Mouse (Mus musculus): ENCODE measurements at regions not wholly inside any gene's neighbourhood (a gene's known extent, or its start where the extent isn't known, plus 50 kb on each side); places are given as distances from the start of the nearest gene placed in this dataset.

DNA sequence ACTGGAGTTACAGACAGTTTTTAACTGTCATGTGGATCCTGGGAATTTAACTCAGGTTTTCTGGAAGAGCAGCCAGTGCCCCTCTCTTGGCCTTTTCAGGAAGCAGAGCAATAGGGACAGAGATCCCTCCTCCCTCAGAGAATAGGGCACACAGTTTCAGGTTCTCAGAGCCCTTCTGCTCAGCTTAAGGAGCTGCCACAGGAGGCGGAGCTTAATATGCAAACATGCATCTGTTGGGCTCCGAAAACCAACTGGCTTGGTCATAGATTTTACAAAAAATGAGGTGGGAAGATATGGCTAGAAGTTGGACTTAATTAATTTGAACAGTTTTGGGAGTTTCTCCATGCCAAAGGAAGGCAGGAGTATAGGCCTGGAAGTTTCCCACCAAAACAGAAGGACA is 61.9 kb upstream of the Znrf2 start:
- Histone ChIP-seq H3K36me3 (ENCODE audit: control insufficient read depth, insufficient read depth, low read length) (no peaks in the 10 kb centered on the region), H3K9me3 (ENCODE audit: control insufficient read depth, low read length) (no peaks in the 10 kb centered on the region), H3K4me1 (ENCODE audit: control insufficient read depth, insufficient read depth, low read length) (no peaks in the 10 kb centered on the region), H3K9ac (ENCODE audit: low read length) (no peak overlapping the region), H3K4me3 (ENCODE audit: low read depth, low read length) (no peak overlapping the region), H3K4me2 (ENCODE audit: low read depth, severe bottlenecking) (no peak overlapping the region), H3K27ac (replicated peaks; ENCODE audit: low read depth, low read length) (no peak overlapping the region), H3K27me3 (ENCODE audit: control insufficient read depth, insufficient read depth, low read length) (no peaks in the 10 kb centered on the region)
- no peak for ATAC-seq (ENCODE audit: insufficient number of reproducible peaks, low FRiP score, low TSS enrichment, low read depth)
- WGBS = 87% methylated on average over 2 of the region's 2 CpGs
- DNase-seq (ENCODE audit: low spot score) = no peak

DNA sequence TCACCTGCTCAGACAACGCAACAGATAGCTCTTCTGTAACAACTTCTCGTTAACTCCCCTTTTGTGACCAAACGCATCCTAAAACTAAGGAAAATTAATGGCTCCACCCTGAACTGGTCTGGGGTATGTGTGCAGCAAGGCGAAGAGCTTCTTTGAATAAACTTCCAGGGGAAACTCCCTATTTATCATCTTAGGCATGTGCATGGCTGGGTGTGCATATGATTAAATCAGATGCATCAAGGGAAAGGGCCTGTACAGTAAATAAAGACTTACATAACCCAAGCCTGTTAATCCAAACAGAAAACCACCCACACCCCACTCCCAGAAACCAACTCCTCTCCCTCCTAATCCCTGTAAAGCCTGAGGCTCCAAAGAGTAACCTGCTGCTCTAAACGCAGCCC is 59.2 kb upstream of the Znrf2 start:
- Histone ChIP-seq H3K27ac (replicated peaks; ENCODE audit: low read depth, low read length) (no peak overlapping the region), H3K4me2 (ENCODE audit: low read depth, severe bottlenecking) (no peak overlapping the region), H3K9me3 (ENCODE audit: control insufficient read depth, low read length) (no peaks in the 10 kb centered on the region), H3K4me3 (ENCODE audit: low read depth, low read length) (no peak overlapping the region), H3K4me1 (ENCODE audit: control insufficient read depth, insufficient read depth, low read length) (no peaks in the 10 kb centered on the region), H3K36me3 (ENCODE audit: control insufficient read depth, insufficient read depth, low read length) (no peaks in the 10 kb centered on the region), H3K27me3 (ENCODE audit: control insufficient read depth, insufficient read depth, low read length) (no peaks in the 10 kb centered on the region), H3K9ac (ENCODE audit: low read length) (no peak overlapping the region)
- no peak for ATAC-seq (ENCODE audit: insufficient number of reproducible peaks, low FRiP score, low TSS enrichment, low read depth)
- 71% methylated on average over 5 of the region's 5 CpGs for WGBS
- no peak for DNase-seq (ENCODE audit: low spot score)

DNA sequence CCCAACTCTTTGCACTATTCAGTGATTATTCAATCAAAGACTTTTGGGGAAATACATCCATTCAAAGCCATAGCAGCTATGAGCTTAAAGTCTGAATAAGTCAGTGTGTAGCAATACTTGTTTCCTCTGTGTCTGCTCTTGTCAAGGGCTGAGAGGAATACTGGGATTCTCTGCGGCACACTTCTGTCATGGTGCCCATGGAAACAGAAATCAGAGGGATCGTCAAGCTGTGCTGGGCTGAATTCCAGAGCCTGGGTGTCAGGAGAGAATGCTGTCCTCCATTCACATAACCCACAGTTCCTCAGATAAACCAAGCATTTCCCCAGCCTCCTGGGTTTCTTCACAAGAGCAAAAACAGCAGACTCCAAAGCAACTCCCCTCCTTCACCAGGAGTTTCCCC is 58.6 kb upstream of the Znrf2 start:
- no peaks in the 10 kb centered on the region for H3K9me3 ChIP-seq (ENCODE audit: control insufficient read depth, low read length)
- H3K36me3 ChIP-seq (ENCODE audit: control insufficient read depth, insufficient read depth, low read length) = no peaks in the 10 kb centered on the region
- ATAC-seq (ENCODE audit: insufficient number of reproducible peaks, low FRiP score, low TSS enrichment, low read depth) (no peak), DNase-seq (ENCODE audit: low spot score) (no peak)
- no peak overlapping the region for H3K27ac ChIP-seq (replicated peaks; ENCODE audit: low read depth, low read length)
- no peak overlapping the region for H3K4me3 ChIP-seq (ENCODE audit: low read depth, low read length)
- no peak overlapping the region for H3K4me2 ChIP-seq (ENCODE audit: low read depth, severe bottlenecking)
- no peaks in the 10 kb centered on the region for H3K27me3 ChIP-seq (ENCODE audit: control insufficient read depth, insufficient read depth, low read length)
- 37% methylated on average over 2 of the region's 2 CpGs for WGBS
- no peaks in the 10 kb centered on the region for H3K4me1 ChIP-seq (ENCODE audit: control insufficient read depth, insufficient read depth, low read length)
- H3K9ac ChIP-seq (ENCODE audit: low read length) = no peak overlapping the region

DNA sequence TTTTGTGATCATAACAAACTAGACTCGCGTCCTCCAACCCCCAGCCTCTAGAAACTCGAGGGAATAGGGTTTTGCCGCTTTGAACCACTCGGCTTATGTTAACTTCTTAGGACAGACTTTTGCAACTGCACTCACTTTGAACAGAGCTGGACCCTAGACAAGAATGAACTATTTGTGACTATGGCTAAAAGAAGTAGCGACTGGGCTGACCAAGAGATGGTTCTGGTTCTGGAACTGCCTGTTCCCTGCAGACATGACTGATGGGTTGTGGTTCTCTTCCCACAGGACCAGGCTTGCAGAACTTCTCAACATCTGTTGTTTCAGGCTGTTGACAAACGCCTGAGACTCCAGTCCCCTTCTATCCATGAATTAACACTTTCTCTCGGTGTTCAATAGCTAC is 57.5 kb upstream of the Znrf2 start:
- no peak overlapping the region for H3K9ac ChIP-seq (ENCODE audit: low read length)
- H3K4me2 ChIP-seq (ENCODE audit: low read depth, severe bottlenecking) = no peak overlapping the region
- 47% methylated on average over 8 of the region's 8 CpGs for WGBS
- no peak overlapping the region for H3K27ac ChIP-seq (replicated peaks; ENCODE audit: low read depth, low read length)
- H3K9me3 ChIP-seq (ENCODE audit: control insufficient read depth, low read length) = no peaks in the 10 kb centered on the region
- no peak overlapping the region for H3K4me3 ChIP-seq (ENCODE audit: low read depth, low read length)
- no peaks in the 10 kb centered on the region for H3K4me1 ChIP-seq (ENCODE audit: control insufficient read depth, insufficient read depth, low read length)
- H3K36me3 ChIP-seq (ENCODE audit: control insufficient read depth, insufficient read depth, low read length) = no peaks in the 10 kb centered on the region
- DNase-seq (ENCODE audit: low spot score) (no peak), ATAC-seq (ENCODE audit: insufficient number of reproducible peaks, low FRiP score, low TSS enrichment, low read depth) (no peak)
- H3K27me3 ChIP-seq (ENCODE audit: control insufficient read depth, insufficient read depth, low read length) = no peaks in the 10 kb centered on the region

DNA sequence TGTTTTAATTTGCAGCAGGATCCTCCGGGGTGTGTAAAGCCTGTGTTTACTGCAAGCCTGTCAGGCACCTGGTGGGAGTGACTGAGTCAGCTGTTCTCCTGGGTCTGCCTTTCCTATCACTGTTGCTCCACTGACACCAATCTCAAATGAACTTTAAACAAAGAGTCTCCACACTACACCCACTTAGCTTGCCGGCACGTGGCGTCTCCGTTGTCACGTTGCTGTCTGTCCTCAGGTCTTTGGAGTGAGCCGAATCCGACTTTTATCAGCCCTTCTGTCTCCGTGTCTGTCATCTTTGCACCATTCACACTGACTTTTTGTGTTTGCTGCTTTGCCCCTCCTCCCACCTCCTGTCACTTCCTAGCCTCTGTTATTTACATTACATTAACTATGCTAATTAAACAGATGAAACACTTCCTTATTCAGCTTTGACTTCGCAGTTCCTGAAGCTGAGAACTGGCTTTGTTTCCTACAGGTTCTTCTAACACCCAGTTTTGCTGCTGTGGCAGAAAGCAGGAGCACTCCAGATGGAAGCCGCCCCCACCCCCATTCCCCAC is 56.7 kb upstream of the Znrf2 start:
- peak; percentile 24 for DNase-seq (ENCODE audit: low spot score)

DNA sequence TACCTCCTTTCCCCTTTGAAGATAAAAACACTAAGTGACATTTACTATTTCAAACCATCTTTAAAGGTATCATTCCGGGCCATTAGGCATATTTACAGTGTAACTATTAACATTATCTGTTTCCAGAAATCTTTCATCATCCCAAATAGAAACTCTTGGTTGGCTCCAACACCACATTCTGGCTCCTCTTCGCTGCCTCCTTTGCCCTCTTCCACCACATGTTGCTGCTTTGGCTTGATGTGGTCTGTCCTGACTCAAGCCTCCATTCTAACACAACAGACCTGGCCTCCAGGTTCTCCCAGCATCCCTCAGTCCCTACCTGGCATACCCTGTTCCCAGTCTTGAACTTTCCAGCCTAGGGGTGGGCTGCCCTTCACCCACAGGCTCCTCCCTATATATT is 56.2 kb upstream of the Znrf2 start:
- no peaks in the 10 kb centered on the region for H3K36me3 ChIP-seq (ENCODE audit: control insufficient read depth, insufficient read depth, low read length)
- H3K9me3 ChIP-seq (ENCODE audit: control insufficient read depth, low read length) = no peaks in the 10 kb centered on the region
- 34% methylated on average over 2 of the region's 2 CpGs for WGBS
- H3K4me2 ChIP-seq (ENCODE audit: low read depth, severe bottlenecking) = no peak overlapping the region
- ATAC-seq (ENCODE audit: insufficient number of reproducible peaks, low FRiP score, low TSS enrichment, low read depth) = no peak
- no peak for DNase-seq (ENCODE audit: low spot score)
- H3K4me3 ChIP-seq (ENCODE audit: low read depth, low read length) = no peak overlapping the region
- no peaks in the 10 kb centered on the region for H3K27me3 ChIP-seq (ENCODE audit: control insufficient read depth, insufficient read depth, low read length)
- no peak overlapping the region for H3K27ac ChIP-seq (replicated peaks; ENCODE audit: low read depth, low read length)
- no peak overlapping the region for H3K9ac ChIP-seq (ENCODE audit: low read length)
- H3K4me1 ChIP-seq (ENCODE audit: control insufficient read depth, insufficient read depth, low read length) = no peaks in the 10 kb centered on the region

More for the DNA sequence above, 56.7 kb upstream of the Znrf2 start:
- Histone ChIP-seq H3K9me3 (ENCODE audit: control insufficient read depth, low read length) (no peaks in the 10 kb centered on the region), H3K27ac (replicated peaks; ENCODE audit: low read depth, low read length) (no peak overlapping the region), H3K9ac (ENCODE audit: low read length) (no peak overlapping the region), H3K36me3 (ENCODE audit: control insufficient read depth, insufficient read depth, low read length) (no peaks in the 10 kb centered on the region), H3K4me1 (ENCODE audit: control insufficient read depth, insufficient read depth, low read length) (no peaks in the 10 kb centered on the region), H3K4me3 (ENCODE audit: low read depth, low read length) (no peak overlapping the region), H3K4me2 (ENCODE audit: low read depth, severe bottlenecking) (peak overlapping the region; percentile 28; the same call in 1 of the 2 replicates), H3K27me3 (ENCODE audit: control insufficient read depth, insufficient read depth, low read length) (no peaks in the 10 kb centered on the region)
- 2% methylated on average over 11 of the region's 11 CpGs for WGBS
- ATAC-seq (ENCODE audit: insufficient number of reproducible peaks, low FRiP score, low TSS enrichment, low read depth) = no peak

DNA sequence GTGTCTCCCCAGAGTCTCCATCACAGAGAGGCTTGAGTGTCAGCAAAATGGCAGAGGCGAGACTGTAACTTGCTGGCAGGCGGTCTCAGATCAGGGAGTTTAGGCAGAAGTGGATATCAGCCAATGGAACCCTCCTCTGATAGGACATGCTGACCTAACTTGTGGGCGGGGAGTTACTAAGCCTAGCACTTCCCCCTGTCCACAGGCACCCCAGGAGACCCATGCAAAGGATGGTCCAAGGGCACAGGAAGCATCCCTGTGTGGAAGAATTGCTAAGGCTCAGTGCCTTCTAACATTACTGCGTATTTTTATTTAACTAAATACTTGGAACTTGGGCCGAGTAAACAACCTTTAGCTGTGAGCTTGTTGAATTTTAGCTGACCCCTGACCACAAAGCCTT is 54.7 kb upstream of the Znrf2 start:
- ATAC-seq (ENCODE audit: insufficient number of reproducible peaks, low FRiP score, low TSS enrichment, low read depth) (no peak), DNase-seq (ENCODE audit: low spot score) (no peak)
- no peak overlapping the region for H3K4me2 ChIP-seq (ENCODE audit: low read depth, severe bottlenecking)
- H3K27ac ChIP-seq (replicated peaks; ENCODE audit: low read depth, low read length) = no peak overlapping the region
- no peaks in the 10 kb centered on the region for H3K36me3 ChIP-seq (ENCODE audit: control insufficient read depth, insufficient read depth, low read length)
- no peaks in the 10 kb centered on the region for H3K27me3 ChIP-seq (ENCODE audit: control insufficient read depth, insufficient read depth, low read length)
- no peak overlapping the region for H3K9ac ChIP-seq (ENCODE audit: low read length)
- 74% methylated on average over 5 of the region's 5 CpGs for WGBS
- H3K4me3 ChIP-seq (ENCODE audit: low read depth, low read length) = no peak overlapping the region
- no peaks in the 10 kb centered on the region for H3K9me3 ChIP-seq (ENCODE audit: control insufficient read depth, low read length)
- no peaks in the 10 kb centered on the region for H3K4me1 ChIP-seq (ENCODE audit: control insufficient read depth, insufficient read depth, low read length)

DNA sequence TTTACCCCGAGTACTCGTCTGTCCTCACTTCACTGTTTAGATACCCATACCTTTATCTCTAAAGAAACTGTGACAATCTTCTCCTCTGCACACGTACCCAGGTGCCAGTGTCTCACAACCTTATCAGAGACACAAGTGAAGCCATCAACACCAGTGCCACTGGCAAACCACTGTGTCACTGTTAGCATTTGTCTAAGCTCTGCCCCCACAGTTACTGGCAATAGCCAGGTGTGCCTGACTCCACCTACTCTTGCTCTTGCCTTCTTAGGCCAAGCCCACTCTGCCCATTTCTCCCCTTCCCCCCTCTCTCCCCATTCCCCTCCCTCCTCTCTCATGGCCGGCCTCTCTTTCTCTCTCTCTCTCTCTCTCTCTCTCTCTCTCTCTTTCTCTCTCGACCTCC is 54.2 kb upstream of the Znrf2 start:
- 38% methylated on average over 5 of the region's 5 CpGs for WGBS
- DNase-seq (ENCODE audit: low spot score) = no peak
- Histone ChIP-seq H3K27ac (replicated peaks; ENCODE audit: low read depth, low read length) (no peak overlapping the region), H3K27me3 (ENCODE audit: control insufficient read depth, insufficient read depth, low read length) (no peaks in the 10 kb centered on the region), H3K9ac (ENCODE audit: low read length) (no peak overlapping the region), H3K9me3 (ENCODE audit: control insufficient read depth, low read length) (no peaks in the 10 kb centered on the region), H3K4me1 (ENCODE audit: control insufficient read depth, insufficient read depth, low read length) (no peaks in the 10 kb centered on the region), H3K4me2 (ENCODE audit: low read depth, severe bottlenecking) (no peak overlapping the region), H3K4me3 (ENCODE audit: low read depth, low read length) (no peak overlapping the region), H3K36me3 (ENCODE audit: control insufficient read depth, insufficient read depth, low read length) (no peaks in the 10 kb centered on the region)
- ATAC-seq (ENCODE audit: insufficient number of reproducible peaks, low FRiP score, low TSS enrichment, low read depth) = no peak

DNA sequence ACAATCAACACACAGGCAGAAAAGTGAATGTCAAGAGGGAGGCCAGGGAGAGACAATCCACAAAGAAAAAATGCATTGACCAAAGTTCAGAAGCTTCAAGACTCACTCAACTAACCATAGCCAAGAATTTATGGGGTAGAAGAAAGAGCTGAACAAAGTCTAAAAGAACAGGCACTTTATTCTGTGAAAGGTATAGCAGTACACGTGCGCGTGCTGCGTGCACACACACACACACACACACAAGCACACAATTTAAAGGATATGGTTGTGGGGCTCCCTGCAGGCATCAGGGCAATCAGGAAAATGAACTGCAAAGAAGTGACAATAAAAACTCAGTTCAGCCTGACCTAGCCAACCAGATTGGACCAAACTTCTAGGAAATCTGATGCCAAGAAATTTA is 53.0 kb upstream of the Znrf2 start:
- 85% methylated on average over 4 of the region's 4 CpGs for WGBS

More for the DNA sequence above, 53.0 kb upstream of the Znrf2 start:
- Histone ChIP-seq H3K4me2 (ENCODE audit: low read depth, severe bottlenecking) (no peak overlapping the region), H3K4me1 (ENCODE audit: control insufficient read depth, insufficient read depth, low read length) (no peaks in the 10 kb centered on the region), H3K36me3 (ENCODE audit: control insufficient read depth, insufficient read depth, low read length) (no peaks in the 10 kb centered on the region), H3K27me3 (ENCODE audit: control insufficient read depth, insufficient read depth, low read length) (no peaks in the 10 kb centered on the region), H3K9ac (ENCODE audit: low read length) (no peak overlapping the region), H3K9me3 (ENCODE audit: control insufficient read depth, low read length) (no peaks in the 10 kb centered on the region), H3K4me3 (ENCODE audit: low read depth, low read length) (no peak overlapping the region), H3K27ac (replicated peaks; ENCODE audit: low read depth, low read length) (no peak overlapping the region)
- DNase-seq (ENCODE audit: low spot score) = no peak
- no peak for ATAC-seq (ENCODE audit: insufficient number of reproducible peaks, low FRiP score, low TSS enrichment, low read depth)

Measured in limb, embryonic 11.5 days (tissue).